Mouse (Mus musculus): ENCODE results near the gene Fam89b. TPM values are rescaled to one million over a fixed set of nuclear protein-coding genes. Genes with fewer than 3 reads are reported as not detected.
"Not testable (repeated sequence)": the region's sequence is repeated elsewhere in the genome, so short reads cannot be mapped to it uniquely, and the experiment has no call there.

Fam89b gene
- polyA plus RNA-seq, 1 experiment = 79.8 TPM

- peak; percentile 96 for DNase-seq (ENCODE audit: low read depth, low spot score)
- WGBS = under 1% methylated on average over 68 of the region's 69 CpGs
Observed at GRCm38 (mm10) chr19:5688200-5689087, 41.0 kb downstream of the Fam89b start, which contains the start of the genes Map3k11 and Pcnx3. Gene Map3k11 (plus strand): TSS chr19:5688742. Gene Pcnx3 (minus strand): TSS chr19:5688908.

- WGBS = 9% methylated on average over 9 of the region's 9 CpGs
- no peak for DNase-seq (ENCODE audit: low read depth, low spot score)
Observed at GRCm38 (mm10) chr19:5687738-5688137, 41.7 kb downstream of the Fam89b start.

- not testable (repeated sequence) for DNase-seq (ENCODE audit: low read depth, low spot score)
- WGBS = 93% methylated on average over 12 of the region's 12 CpGs
Observed at GRCm38 (mm10) chr19:5686954-5687353, 42.5 kb downstream of the Fam89b start.

- WGBS = 90% methylated on average over 13 of the region's 13 CpGs
- DNase-seq (ENCODE audit: low read depth, low spot score) = no peak
Observed at GRCm38 (mm10) chr19:5686437-5686836, 43.0 kb downstream of the Fam89b start.

GRCm38 (mm10) chr19:5685861-5686260 lies 43.6 kb downstream of the Fam89b start:
- WGBS = 95% methylated on average over 11 of the region's 11 CpGs
- no peak for DNase-seq (ENCODE audit: low read depth, low spot score)

GRCm38 (mm10) chr19:5685431-5685830 lies 44.0 kb downstream of the Fam89b start:
- 96% methylated on average over 19 of the region's 19 CpGs for WGBS

GRCm38 (mm10) chr19:5684985-5685384 lies 44.5 kb downstream of the Fam89b start:
- 90% methylated on average over 13 of the region's 13 CpGs for WGBS
- DNase-seq (ENCODE audit: low read depth, low spot score) = no peak

More at GRCm38 (mm10) chr19:5685431-5685830, 44.0 kb downstream of the Fam89b start:
- no peak for DNase-seq (ENCODE audit: low read depth, low spot score)

GRCm38 (mm10) chr19:5684236-5684635 lies 45.2 kb downstream of the Fam89b start:
- 91% methylated on average over 12 of the region's 12 CpGs for WGBS
- no peak for DNase-seq (ENCODE audit: low read depth, low spot score)

- WGBS = 86% methylated on average over 4 of the region's 4 CpGs
- DNase-seq (ENCODE audit: low read depth, low spot score) = no peak
Observed at GRCm38 (mm10) chr19:5680432-5680831, 49.0 kb downstream of the Fam89b start.

Other genes with a start within 250 kb of the Fam89b start
- gene Mus81, start 241.3 kb downstream of the Fam89b start, polyA plus RNA-seq (2012; rRNA removed) = 23.6 and 29.1 TPM in 2 replicates
- gene Cfl1, start 239.2 kb downstream of the Fam89b start, polyA plus RNA-seq (2012; rRNA removed) = 697 and 725 TPM in 2 replicates
- gene 1700020D05Rik, start 225.9 kb downstream of the Fam89b start, polyA plus RNA-seq (2012; rRNA removed) = 0.14 and 0.15 TPM in 2 replicates
- gene Snx32, start 219.1 kb downstream of the Fam89b start, polyA plus RNA-seq (2012; rRNA removed) = 3.2 and 3.7 TPM in 2 replicates
- 26.6 and 45.5 TPM in 2 replicates for gene Ovol1, start 169.0 kb downstream of the Fam89b start, polyA plus RNA-seq (2012; rRNA removed)
- 11.9 and 19.5 TPM in 2 replicates for gene Ap5b1, start 161.6 kb downstream of the Fam89b start, polyA plus RNA-seq (2012; rRNA removed)
- gene Rnaseh2c, start 127.8 kb downstream of the Fam89b start, polyA plus RNA-seq (2012; rRNA removed) = 45.1 and 47.1 TPM in 2 replicates
- 43.6 and 54.2 TPM in 2 replicates for gene Kat5, start 119.4 kb downstream of the Fam89b start, polyA plus RNA-seq (2012; rRNA removed)
- 46.7 and 47.6 TPM in 2 replicates for gene Rela, start 92.2 kb downstream of the Fam89b start, polyA plus RNA-seq (2012; rRNA removed)
- gene Sipa1, start 65.9 kb downstream of the Fam89b start, polyA plus RNA-seq (2012; rRNA removed) = 34.3 and 39.7 TPM in 2 replicates
- gene Map3k11, start 40.9 kb downstream of the Fam89b start, polyA plus RNA-seq (2012; rRNA removed) = 71.1 and 90.9 TPM in 2 replicates
- 71.8 and 89.0 TPM in 2 replicates for gene Pcnx3, start 40.7 kb downstream of the Fam89b start, polyA plus RNA-seq (2012; rRNA removed)
- 0.18 TPM in 1 of 2 replicates, not detected in the other for gene Kcnk7, start 25.3 kb downstream of the Fam89b start, polyA plus RNA-seq (2012; rRNA removed)
- gene Ehbp1l1, start 3.3 kb downstream of the Fam89b start, polyA plus RNA-seq (2012; rRNA removed) = 45.1 and 63.8 TPM in 2 replicates
- 18.4 and 19.9 TPM in 2 replicates for gene Ltbp3, start 11.3 kb upstream of the Fam89b start, polyA plus RNA-seq (2012; rRNA removed)
- 53.6 and 70.8 TPM in 2 replicates for gene Scyl1, start 41.8 kb upstream of the Fam89b start, polyA plus RNA-seq (2012; rRNA removed)
- gene Frmd8, start 145.6 kb upstream of the Fam89b start, polyA plus RNA-seq (2012; rRNA removed) = 24.6 and 48.3 TPM in 2 replicates
- 16.0 and 122 TPM in 2 replicates for gene Slc25a45, start 148.2 kb upstream of the Fam89b start, polyA plus RNA-seq (2012; rRNA removed)
- 1.1 and 2.1 TPM in 2 replicates for gene Tigd3, start 164.5 kb upstream of the Fam89b start, polyA plus RNA-seq (2012; rRNA removed)
- gene Dpf2, start 183.4 kb upstream of the Fam89b start, polyA plus RNA-seq (2012; rRNA removed) = 69.6 and 84.6 TPM in 2 replicates
- 20.1 and 26.0 TPM in 2 replicates for gene Cdc42ep2, start 195.2 kb upstream of the Fam89b start, polyA plus RNA-seq (2012; rRNA removed)
- 44.6 and 56.0 TPM in 2 replicates for gene Pola2, start 234.5 kb upstream of the Fam89b start, polyA plus RNA-seq (2012; rRNA removed)